Mouse (Mus musculus) embryonic fibroblast, embryonic 13.5 days (primary cell): ENCODE results near the gene Plcd3. TPM values are rescaled to one million over a fixed set of nuclear protein-coding genes. Genes with fewer than 3 reads are reported as not detected.
A peak's percentile ranks its signal among the peaks of the same experiment; 100 is the strongest.

ENCODE experiments used
- H3K27ac ChIP-seq: 2 replicates; pipeline ENCODE4 v1.5.1; 2012; ENCODE audit warnings: low read length, control low read depth, inconsistent platforms; ENCODE audit not compliant: insufficient read depth
- H3K4me1 ChIP-seq: 2 replicates; pipeline ENCODE4 v1.6.1; 2011; ENCODE audit warnings: low read length; ENCODE audit not compliant: control insufficient read depth, insufficient read depth
- H3K4me3 ChIP-seq: 2 replicates; pipeline ENCODE4 v1.5.1; 2011; ENCODE audit warnings: mild to moderate bottlenecking, control low read depth, low read length; ENCODE audit not compliant: insufficient read depth
- CTCF ChIP-seq: IDR thresholded peaks from 2 replicates; pipeline ENCODE4 v1.5.1; 2011; ENCODE audit warnings: mild to moderate bottlenecking, control low read depth, low read length, moderate library complexity, borderline replicate concordance; ENCODE audit not compliant: insufficient read depth
- POLR2A ChIP-seq: IDR thresholded peaks from 2 replicates; pipeline ENCODE4 v1.6.1; 2011; ENCODE audit warnings: low read depth, mild to moderate bottlenecking, control low read depth, low read length, moderate library complexity
- polyA plus RNA-seq: library from polyadenylated mRNA; stranded (reverse); fragments of >200 nt; gene quantifications from 2 replicates; pipeline ENCODE4 v1.2.4, GENCODE M21; 2011; ENCODE audit warnings: low read depth; ENCODE audit not compliant: missing spikeins, insufficient read length

Plcd3 gene
- polyA plus RNA-seq, 1 experiment, result 5.6 TPM

- Histone ChIP-seq H3K4me3 (no peak overlapping the region), H3K27ac (no peak overlapping the region), H3K4me1 (no peaks in the 10 kb centered on the region; the same call in 1 of the 2 replicates)
- TF ChIP-seq POLR2A (no peak), CTCF (no peak)
Measured at GRCm38 (mm10) chr11:103118866-103119265, 17.4 kb upstream of the Plcd3 start.

DNA sequence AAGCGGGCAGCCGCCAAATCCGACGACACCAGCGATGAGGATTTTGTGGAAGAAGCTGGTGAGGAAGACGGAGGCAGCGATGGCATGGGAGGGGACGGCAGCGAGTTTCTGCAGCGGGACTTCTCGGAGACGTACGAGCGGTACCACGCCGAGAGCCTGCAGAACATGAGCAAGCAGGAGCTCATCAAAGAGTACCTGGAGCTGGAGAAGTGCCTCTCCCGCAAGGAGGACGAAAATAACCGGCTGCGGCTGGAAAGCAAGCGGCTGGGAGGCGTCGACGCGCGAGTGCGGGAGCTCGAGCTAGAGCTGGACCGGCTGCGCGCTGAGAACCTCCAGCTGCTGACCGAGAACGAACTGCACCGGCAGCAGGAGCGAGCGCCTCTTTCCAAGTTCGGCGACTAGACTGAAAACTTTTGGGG is 16.1 kb upstream of the Plcd3 start:
- Histone ChIP-seq H3K27ac (no peak overlapping the region), H3K4me1 (no peaks in the 10 kb centered on the region; the same call in 1 of the 2 replicates), H3K4me3 (peak overlapping the region; percentile 72)
- TF ChIP-seq CTCF (no peak), POLR2A (no peak)

GRCm38 (mm10) chr11:103116959-103117590 is 15.6 kb upstream of the Plcd3 start:
- H3K4me3 ChIP-seq, result peak overlapping the region; percentile 72
- peak overlapping the region; percentile 17; the same call in 1 of the 2 replicates for H3K27ac ChIP-seq
- peak; percentile 88 for TF ChIP-seq CTCF
- no peak for TF ChIP-seq POLR2A
- H3K4me1 ChIP-seq, result no peaks in the 10 kb centered on the region; the same call in 1 of the 2 replicates

DNA sequence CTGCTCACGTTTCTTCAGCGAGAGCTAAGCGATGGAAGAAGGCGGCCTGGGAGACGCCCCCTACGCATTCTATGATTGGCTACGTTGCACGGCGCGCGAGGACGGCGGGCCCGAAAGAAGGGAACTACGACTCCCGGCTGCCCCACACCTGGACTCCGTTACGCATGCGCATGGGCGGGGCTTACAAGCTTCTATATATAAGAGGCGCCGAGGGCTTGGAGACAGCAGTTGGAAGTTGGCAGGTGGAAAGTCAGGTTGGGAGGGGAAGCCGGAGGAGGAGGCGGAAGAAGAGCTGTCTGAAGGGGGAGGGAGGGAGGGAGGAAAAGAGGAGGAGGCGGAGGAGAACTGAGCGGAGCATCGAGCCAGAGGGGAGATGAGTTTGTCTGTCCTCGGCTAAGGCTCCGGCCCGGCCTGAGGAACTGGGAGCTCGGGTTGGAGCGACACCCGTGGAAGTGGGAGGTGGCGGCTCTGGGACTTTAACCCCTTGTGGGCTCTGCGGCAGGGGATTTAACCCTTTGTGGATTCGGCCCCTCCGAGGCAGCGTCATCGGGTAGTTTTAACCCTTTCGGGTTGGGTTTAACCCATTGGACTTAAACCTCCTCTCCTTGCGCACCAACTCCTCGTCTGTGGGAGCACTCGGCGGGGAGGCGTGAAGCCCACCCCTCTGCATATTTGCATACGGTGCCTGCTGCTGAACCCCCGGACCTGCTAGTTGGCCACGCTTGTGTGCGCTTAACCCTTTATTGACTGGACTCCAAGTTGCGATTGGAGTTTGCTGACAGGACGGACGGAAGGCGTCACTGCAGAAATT is 14.8 kb upstream of the Plcd3 start, which contains the start of gene Hexim1:
Hexim1 (plus strand) TSS at position 224 of the 811 bp plus-strand sequence.
- Histone ChIP-seq H3K4me1 (no peaks in the 10 kb centered on the region; the same call in 1 of the 2 replicates), H3K4me3 (peak within 1 kb of the TSS; percentile 72), H3K27ac (peak within 1 kb of the TSS; percentile 76)
- TF ChIP-seq CTCF (no peak), POLR2A (peak; percentile 99)

- Histone ChIP-seq H3K4me3 (peak overlapping the region; percentile 55), H3K27ac (peak overlapping the region; percentile 76), H3K4me1 (no peaks in the 10 kb centered on the region; the same call in 1 of the 2 replicates)
- peak; percentile 79 for TF ChIP-seq POLR2A
- no peak for TF ChIP-seq CTCF
Measured at GRCm38 (mm10) chr11:103115163-103116007, 13.9 kb upstream of the Plcd3 start.

DNA sequence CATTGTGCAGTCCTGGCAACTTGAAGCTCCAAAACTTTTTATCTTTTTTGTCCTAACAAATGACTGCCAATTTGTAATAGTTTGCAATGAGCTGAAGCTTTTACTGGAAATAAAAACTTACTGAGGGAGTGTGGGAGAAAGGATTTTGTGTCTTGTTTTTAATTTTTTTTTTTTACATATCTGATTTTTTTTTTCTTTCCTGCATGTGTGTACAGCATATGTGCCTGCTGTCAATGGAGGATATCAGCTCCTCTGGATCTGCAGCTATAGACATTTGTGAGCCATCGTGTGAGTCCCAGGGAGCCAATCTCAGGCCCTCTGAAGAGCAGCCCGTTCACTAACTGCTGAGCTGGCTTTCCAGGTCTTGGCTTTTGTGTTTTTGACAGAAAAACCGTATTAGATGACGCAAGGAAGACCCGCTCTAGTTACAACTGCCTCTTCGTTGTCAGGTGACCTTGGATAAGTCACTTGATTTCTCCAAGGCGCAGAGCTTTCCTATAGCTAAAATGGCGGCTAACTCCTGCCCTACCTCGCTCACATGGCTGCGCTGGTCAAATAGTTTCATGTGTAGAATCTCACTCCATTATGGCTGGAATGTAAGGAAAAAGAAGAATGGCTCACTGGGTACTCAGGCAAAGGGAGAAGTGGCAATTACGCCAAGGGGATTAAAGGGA is 12.9 kb upstream of the Plcd3 start:
- TF ChIP-seq CTCF (no peak), POLR2A (no peak)
- peak overlapping the region; percentile 55 for H3K4me3 ChIP-seq
- no peak overlapping the region for H3K27ac ChIP-seq
- no peaks in the 10 kb centered on the region; the same call in 1 of the 2 replicates for H3K4me1 ChIP-seq

DNA sequence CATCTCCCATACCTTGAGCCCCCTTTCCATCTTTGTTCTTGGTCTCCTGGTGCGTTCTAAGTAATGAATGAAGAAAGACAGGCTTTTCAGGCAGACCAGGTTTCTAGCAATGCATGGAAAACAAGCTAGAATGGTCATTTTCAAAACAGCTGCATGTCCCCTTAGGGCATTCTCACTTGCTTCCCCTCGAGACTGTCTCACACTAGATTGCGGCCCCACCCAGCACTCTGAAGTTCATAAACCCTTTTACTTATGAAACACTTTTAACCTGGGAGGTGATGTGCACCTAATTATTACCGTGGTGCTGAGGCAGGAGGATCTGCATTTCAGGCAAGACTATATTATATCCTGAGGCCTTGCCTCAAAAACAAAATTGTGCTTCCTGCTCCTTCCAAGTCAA is 12.3 kb upstream of the Plcd3 start:
- no peaks in the 10 kb centered on the region; the same call in 1 of the 2 replicates for H3K4me1 ChIP-seq
- TF ChIP-seq CTCF, result no peak
- TF ChIP-seq POLR2A, result 0 out of 2 replicates have a peak, but pooled peaks have one; percentile 19

GRCm38 (mm10) chr11:103113005-103113404 is 11.5 kb upstream of the Plcd3 start:
- H3K27ac ChIP-seq, result no peak overlapping the region
- TF ChIP-seq POLR2A, result no peak
- TF ChIP-seq CTCF, result no peak

More for the DNA sequence above, 12.3 kb upstream of the Plcd3 start:
- H3K27ac ChIP-seq, result no peak overlapping the region
- no peak overlapping the region for H3K4me3 ChIP-seq

DNA sequence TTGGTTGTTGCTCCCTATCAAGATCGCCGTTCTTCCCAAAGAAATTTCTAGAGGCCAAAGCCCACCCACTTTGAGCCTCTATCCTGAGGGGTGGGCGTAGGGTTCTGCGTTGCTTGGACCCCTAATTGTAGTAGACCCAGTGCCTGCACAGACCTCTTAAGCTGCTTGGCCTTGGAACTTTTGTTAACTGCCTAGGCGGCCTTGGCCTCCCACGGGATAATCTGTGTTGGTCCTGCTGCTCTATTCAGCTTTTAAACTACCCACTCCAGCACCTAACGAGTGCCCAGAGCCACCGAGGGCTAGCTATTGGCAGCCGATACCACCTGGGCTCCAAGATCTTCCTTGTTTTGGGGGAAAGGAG is 11.1 kb upstream of the Plcd3 start:
- Histone ChIP-seq H3K27ac (no peak overlapping the region), H3K4me3 (no peak overlapping the region)
- TF ChIP-seq POLR2A, result no peak
- TF ChIP-seq CTCF, result no peak

More at GRCm38 (mm10) chr11:103113005-103113404, 11.5 kb upstream of the Plcd3 start:
- H3K4me1 ChIP-seq, result no peaks in the 10 kb centered on the region; the same call in 1 of the 2 replicates
- no peak overlapping the region for H3K4me3 ChIP-seq

More for the DNA sequence above, 11.1 kb upstream of the Plcd3 start:
- H3K4me1 ChIP-seq, result no peaks in the 10 kb centered on the region; the same call in 1 of the 2 replicates
